Mouse (Mus musculus): ENCODE results near the gene Tnfrsf25. TPM values are rescaled to one million over a fixed set of nuclear protein-coding genes. Genes with fewer than 3 reads are reported as not detected.

Tnfrsf25 gene
- 1 to 10 TPM; 1.9 to 4.3 TPM for total RNA-seq (2021)
- long read RNA-seq, experiment 1, partial matches to known transcripts = 0 of 2 reads
- long read RNA-seq, experiment 1, other reads (novel, unspliced or antisense) = 2 of 2 reads
- long read RNA-seq, experiment 2, partial matches to known transcripts = 1 of 2 reads
- long read RNA-seq, experiment 2, other reads (novel, unspliced or antisense) = 1 of 2 reads

DNA sequence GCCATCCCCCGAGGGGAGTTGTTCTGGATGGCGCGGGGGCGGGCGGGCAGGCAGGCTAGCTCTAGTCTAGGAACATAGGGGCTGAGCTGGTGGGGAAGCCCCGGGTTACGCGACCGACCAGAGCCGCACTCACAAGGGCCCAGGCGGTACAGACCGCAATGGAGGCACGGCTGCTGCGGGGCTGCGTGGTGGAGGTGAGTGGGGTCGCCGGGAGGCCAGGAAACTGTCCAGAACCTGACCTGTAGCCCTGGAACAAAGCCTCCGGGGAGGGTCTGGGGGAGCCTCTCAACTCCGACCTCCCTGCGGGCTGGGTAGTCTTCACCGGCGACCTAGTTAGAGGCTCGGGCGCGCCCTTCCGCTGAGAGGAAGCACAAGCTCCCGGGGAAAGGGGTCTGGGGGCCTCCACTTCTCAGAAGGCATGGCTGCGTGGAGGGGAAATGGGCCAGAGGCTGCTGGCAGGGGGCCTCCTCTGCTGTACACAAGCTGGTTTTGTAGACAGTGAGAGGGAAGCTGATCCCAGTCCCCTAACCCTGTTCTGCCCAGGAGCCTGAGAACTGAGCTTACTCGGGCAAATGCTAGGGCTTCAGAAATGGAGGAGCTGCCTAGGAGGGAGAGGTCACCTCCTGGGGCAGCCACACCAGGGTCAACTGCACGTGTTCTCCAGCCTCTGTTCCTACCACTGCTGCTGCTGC, at the start of gene Tnfrsf25:
TSS of gene Tnfrsf25 (plus strand) at position 14 of the 692 bp plus-strand sequence.
- DNase-seq = no peak

- no peak for DNase-seq
These were observed 48.5 kb upstream of the Tnfrsf25 start for GRCm38 (mm10) chr4:152067280-152067679.

- peak; percentile 48 for DNase-seq
These were observed 47.5 kb upstream of the Tnfrsf25 start for GRCm38 (mm10) chr4:152068166-152068724.

DNA sequence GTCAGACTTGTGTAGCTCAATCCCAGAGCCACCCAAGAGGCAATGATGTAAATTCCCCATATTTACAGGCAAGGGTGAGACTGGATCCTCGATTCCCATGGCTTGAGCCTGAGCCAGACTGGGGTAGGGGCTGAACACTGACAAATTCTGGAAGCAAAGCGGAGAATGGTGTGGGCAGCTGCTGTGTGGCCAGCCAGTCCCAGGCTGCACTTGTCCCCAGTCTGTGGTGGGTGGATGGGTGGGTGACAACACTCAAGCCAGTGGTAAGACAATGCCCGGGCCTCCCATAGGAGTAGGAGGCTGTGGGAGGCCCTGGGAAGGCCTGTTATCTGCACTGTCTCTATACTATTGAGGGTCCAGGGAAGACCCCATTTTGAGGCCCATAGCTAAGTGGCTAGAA, 46.5 kb upstream of the Tnfrsf25 start:
- DNase-seq = no peak

DNA sequence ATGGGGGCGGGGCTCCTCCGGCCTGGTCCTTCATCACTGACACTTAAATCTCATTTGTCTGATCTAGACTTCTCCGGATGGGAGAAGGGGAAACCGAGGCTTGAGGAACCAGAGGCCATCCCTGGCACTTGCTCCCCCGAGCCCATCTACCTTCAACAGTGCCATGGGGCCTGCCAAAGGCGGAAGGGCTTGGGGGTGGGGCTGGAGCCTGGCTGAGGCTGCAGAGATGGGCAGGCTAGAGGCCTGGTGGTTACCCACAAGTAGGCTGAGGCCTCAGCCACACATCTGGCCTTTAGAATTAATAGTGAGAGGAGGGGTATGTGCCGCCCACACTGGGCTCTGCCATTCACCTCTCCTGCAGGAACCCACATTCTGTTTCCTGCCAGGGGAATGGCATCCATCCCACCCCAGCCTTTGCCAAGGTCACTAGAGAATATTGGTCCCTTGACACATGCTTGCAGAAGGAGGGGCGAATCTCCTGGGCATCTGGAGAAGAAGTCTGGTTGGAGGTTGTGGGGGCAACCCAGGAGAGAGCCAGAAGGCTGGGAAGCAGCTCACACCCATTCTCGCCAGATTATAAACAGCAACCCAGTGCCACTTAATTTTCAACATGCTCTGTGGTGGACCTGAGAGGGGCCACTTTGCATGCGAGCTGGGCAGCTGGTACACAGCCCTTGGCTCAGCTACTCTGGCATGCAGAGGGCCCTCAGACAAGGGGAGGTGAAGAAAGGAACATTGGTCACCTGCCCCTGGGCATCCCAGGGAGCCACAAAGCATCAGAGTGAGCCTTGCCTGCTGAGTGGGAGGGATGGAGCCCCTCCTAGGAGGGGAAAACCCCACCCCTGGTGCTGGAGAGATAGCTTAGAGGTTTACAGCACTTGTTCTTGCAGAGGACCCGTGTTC, 45.0 kb upstream of the Tnfrsf25 start:
- peak; percentile 39 for DNase-seq

GRCm38 (mm10) chr4:152072121-152072601, 43.6 kb upstream of the Tnfrsf25 start, which contains the start of gene Plekhg5:
Plekhg5 (plus strand) TSS chr4:152072498.
- peak; percentile 80 for DNase-seq

DNA sequence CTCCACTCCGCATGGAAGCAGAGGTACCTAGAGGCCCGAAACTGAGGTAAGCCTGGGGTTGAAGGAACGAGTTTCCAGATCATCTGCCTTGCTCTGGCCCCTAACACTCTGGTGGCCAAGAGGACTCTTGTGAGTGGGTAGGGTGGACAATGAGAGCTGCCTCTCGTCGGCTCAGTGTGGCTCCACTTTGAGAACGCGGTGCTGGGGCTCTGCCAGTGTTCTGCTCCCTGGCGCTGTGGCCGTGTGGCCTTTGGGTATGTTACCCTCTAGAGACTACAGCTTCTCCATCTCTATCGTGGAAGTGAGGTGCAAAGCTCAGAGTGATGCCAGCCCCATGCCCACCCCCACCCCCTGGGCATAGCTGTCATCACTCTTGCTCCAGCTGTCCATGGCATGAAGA, 43.1 kb upstream of the Tnfrsf25 start:
- DNase-seq = no peak

DNA sequence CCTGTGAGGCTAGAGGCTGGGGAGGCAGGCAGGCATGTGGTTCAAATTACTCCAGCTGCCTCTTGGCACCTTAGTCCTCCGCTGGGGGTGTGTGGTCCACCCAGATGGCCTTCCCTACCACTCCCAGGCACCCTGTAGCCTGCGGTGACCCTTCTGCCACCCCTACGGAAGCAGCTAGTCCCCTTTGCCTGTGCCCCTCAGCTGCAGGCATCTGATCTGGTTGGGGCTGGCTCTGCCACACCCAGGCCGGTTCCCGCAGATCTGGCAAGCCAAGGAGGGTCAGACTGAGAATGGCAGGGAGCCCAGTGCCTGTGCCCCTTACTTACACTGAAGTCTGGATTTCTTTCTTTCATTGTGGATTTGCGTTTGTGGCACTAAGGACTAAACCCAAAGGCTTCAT, 42.0 kb upstream of the Tnfrsf25 start:
- DNase-seq = no peak

- no peak for DNase-seq
These were observed 41.2 kb upstream of the Tnfrsf25 start for GRCm38 (mm10) chr4:152074548-152074947.

- DNase-seq = no peak
These were observed 38.5 kb upstream of the Tnfrsf25 start for GRCm38 (mm10) chr4:152077191-152077590.

GRCm38 (mm10) chr4:152078105-152078530, 37.6 kb upstream of the Tnfrsf25 start:
- DNase-seq = no peak

- no peak for DNase-seq
These were observed 36.5 kb upstream of the Tnfrsf25 start for GRCm38 (mm10) chr4:152079261-152079660.

- DNase-seq = no peak
These were observed 35.8 kb upstream of the Tnfrsf25 start for GRCm38 (mm10) chr4:152079931-152080330.

GRCm38 (mm10) chr4:152083611-152084220, 32.0 kb upstream of the Tnfrsf25 start:
- DNase-seq = peak; percentile 43

GRCm38 (mm10) chr4:152084616-152085015, 31.1 kb upstream of the Tnfrsf25 start:
- no peak for DNase-seq

GRCm38 (mm10) chr4:152086505-152087210, 29.1 kb upstream of the Tnfrsf25 start:
- peak; percentile 73 for DNase-seq

DNA sequence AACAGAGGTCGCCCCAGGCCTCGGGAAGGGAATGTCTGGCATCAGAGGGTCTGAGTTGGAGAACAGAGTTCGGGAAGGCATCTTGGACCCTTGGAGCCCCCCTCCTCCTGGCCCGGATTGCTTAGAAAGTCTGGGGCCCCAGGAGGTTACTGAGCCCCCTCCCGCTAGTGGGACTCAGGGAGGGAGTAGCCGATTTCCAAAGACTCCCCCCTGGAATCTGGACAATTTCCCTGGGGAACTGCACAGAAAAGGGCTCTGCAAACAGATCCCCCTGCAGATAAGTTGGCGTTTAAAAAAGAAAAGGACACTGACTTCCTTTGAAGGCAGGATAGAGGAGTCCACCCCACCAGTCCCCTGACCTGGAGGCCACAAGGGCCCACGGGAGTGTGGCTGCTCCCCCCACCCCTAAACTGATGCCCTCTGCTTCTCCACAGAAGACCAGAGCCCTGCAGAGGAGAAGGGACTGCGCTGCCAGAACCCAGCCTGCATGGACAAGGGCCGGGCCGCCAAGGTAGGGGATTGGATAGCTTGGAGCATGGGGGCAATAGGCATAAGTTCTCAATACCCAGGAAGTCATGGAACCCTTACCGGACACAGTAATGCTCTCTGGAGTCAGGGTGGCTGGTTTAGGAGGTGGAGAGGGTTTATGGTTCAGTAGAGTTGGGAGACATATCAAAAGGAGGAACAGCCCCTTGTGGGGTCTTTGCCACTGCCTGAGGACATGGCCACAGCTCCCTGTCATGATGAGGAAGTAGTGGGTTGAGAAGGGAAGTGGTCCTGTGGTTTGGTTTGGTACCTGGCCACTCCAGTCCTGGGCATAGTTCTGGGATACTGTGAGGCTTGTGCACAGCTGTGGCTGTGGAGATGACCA, 28.3 kb upstream of the Tnfrsf25 start:
- DNase-seq = no peak

DNA sequence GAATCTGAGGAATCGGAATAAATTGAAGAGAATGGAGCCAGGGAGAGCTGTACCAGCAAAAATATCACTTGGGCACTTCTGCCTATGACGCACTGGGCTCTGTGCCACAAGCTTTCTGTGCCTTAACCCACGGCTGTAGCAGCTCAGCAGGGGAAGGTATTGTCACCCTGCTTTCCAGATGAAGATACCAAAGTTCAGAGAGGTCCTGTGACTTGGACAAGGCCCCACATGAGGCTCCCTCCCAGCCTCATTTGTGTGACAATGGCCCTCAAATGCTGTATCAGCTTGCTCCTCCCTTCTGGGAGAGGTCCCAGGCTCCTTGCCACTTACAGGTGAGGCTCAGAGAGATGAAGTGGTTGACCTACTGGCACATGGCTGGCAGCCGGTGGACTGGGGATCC, 27.6 kb upstream of the Tnfrsf25 start:
- peak; percentile 46 for DNase-seq

DNA sequence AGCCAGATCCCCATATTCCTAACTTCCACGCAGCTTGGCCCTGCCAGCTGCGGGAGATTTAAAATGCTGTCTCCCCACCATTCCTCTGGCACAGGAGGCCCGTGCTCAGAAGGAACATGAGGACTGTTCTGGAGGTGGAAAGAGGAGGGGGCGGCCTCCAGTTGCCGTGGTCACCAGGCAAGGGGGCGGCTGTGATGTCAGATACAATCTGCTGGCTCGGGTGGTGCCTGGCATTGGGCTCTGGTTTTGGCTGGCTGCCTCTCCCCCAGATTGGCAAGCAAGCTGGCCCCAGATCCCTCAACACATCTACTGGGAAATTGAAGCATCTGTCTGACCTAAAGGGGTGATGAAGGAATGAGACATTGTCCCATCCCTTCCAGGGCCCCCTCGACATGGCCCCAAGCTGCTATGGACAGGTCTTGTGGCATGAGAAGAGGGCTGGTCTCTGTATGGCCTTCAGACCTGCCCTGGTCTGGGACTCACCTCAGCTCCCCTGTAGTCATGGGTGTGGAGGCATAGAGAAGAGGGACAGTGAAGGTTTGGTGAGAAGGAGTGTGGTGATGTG, 27.1 kb upstream of the Tnfrsf25 start:
- DNase-seq = no peak

DNA sequence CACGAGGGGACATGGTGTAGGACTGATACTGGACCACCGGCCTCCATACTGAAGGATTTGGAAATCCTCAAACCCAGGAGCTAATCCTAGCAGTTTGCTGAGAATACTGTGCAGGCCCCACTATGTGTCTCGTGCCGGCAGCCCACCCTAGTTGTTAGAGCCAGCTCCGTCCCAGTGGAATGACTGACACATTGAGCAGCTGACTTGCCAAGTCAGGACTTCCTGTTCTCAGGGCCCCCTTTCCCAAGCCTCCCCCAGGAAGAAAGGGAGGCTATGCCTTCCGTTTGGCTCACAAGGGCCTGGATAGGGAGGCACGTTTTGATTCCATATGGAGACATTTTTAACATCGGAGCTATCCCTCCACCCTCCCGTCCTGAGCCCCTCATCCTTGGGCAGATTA, 25.5 kb upstream of the Tnfrsf25 start:
- no peak for DNase-seq
